Mouse (Mus musculus): ENCODE measurements around the gene Fermt1.

Gene Fermt1

GRCm38 (mm10) chr2:132869682-132870081 lies 76.0 kb downstream of the Fermt1 start:
- in situ Hi-C loops (cut with MboI; ENCODE audit: low sequenced_read_pairs): no loop called here

- in situ Hi-C loops (cut with MboI; ENCODE audit: low sequenced_read_pairs): no loop called here
Measured at GRCm38 (mm10) chr2:132867521-132867920, 78.2 kb downstream of the Fermt1 start.

DNA sequence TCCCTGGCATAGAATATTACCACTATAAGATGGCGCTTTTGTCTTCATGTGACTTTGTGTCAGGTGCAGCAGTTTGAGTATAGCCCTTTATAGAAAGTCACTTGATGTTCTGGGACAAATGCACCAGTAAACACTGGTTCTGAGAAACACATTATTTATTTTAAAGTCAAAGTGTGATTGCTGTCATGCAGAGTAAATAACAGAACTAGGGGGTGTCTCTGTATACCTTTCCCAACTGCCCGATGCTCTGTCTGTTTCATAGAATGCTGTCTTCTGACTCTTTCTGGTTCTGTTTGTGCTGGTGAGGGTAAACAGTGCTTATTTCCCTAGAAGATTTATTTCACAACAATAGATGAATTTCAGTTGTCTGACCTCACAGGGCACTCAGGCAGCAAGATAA lies 82.4 kb downstream of the Fermt1 start:
- in situ Hi-C loops (cut with MboI; ENCODE audit: low sequenced_read_pairs): no loop called here

GRCm38 (mm10) chr2:132861456-132861855 lies 84.2 kb downstream of the Fermt1 start:
- in situ Hi-C loops (cut with MboI; ENCODE audit: low sequenced_read_pairs): no loop called here

DNA sequence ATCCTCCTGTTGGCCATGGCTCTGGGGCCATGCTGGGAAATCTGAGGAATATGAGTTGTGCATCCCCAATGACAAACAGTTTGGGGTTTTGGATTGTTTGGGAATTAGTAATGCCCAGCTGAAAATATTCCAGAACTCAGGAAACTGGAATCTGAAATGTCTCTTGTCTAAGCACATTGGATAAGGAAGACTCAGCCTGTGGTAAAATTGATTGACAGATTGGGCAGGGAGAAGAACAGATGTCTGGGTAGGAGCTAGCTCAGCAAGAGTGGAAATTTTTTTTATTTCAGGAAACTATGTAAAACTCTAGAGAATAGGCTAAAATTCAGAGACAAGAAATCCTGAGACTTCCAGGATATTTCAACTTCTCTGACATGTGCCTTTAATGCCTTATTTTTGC lies 85.3 kb downstream of the Fermt1 start:
- in situ Hi-C loops (cut with MboI; ENCODE audit: low sequenced_read_pairs): no loop called here

DNA sequence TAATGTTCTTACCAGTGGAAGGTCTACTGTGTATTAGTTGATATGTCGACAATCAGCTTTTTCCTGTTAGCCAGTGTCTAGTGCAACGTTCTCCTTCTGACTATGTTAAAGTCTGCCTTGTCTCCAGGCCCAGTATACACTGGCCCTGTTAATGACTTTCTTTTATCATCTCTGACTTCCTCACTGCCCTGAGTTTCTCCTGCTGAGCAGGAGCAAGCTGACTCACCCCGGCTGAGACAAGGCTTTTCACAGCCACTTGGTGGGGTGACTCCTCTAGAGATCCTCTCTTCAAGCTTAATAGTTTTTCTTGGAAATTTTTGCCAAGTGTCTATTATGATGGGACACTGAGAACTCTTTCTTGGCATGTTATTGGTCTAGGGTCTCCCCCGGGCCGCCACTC lies 89.4 kb downstream of the Fermt1 start:
- in situ Hi-C loops (cut with MboI; ENCODE audit: low sequenced_read_pairs): no loop called here
